Mouse (Mus musculus): ENCODE data around the gene Elavl1. TPM values are rescaled to one million over a fixed set of nuclear protein-coding genes. Genes with fewer than 3 reads are reported as not detected.

The Elavl1 gene
- 90.9 and 110 TPM in 2 replicates for polyA plus RNA-seq (2015; fragmentation: Nextera tagmentation; extraction: Ambion mirVana)

DNA sequence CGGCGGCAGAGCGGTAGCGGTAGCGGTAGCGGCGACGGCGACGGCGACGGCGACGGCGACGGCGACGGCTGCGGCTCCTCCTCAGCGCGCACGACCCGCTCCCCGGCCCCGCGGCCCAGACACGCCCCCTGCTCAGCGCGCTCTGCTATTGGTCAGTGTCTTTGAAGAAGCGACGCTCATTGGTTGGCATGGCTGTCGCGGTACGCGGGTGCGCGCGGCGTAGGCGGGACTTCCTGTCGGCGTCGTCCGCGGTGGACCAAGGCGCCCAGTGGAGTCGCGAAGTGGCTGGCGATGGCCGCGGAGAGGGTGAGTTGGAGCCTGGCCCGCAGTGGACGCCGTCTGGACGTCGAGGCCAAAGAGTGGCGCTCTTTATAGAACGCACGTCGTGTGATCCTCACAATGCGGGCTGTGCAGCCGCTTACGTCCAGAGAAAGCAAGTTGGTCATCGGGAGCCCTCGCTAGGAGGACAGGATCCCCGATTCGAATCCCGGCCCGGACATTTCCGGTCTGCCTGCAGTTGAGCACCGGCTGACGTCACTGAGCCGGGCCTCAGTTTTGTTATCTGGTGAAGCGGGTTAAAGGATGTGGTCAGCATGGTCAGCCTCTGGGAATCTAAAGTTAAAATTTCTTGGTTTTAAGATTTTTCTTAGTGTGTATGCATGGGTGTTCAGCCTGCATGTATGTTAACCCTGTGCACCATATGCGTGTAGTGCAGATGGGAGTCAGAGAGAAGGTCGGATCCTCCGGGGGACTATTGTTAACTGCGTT lies at the start of gene Elavl1, which contains the start of gene Ccl25:
Gene Elavl1 (minus strand): TSS at position 431 of the 768 bp plus-strand sequence.
Gene Ccl25 (plus strand): TSS at position 228 of the 768 bp plus-strand sequence.
- H3K9ac ChIP-seq (replicated peaks; ENCODE audit: low read depth) = peak within 1 kb of the TSS; percentile 98
- peaks cover 14% of the 10 kb centered on the region; the same call in 1 of the 2 replicates for H3K4me1 ChIP-seq (ENCODE audit: insufficient read depth, low read depth, low read length)
- ATAC-seq = peak; percentile 99
- H3K27ac ChIP-seq (ENCODE audit: low read length) = peak within 1 kb of the TSS; percentile 93
- TF ChIP-seq EP300 (IDR thresholded peaks at IDR 0.05) (no peak), CTCF (IDR thresholded peaks at IDR 0.05) (no peak)
- H3K36me3 ChIP-seq (ENCODE audit: insufficient read depth, low read length) = 0 out of 2 replicates have a peak, but pooled peaks cover 4% of the 10 kb centered on the region
- under 1% methylated on average over 60 of the region's 78 CpGs for WGBS
- H3K9me3 ChIP-seq (ENCODE audit: low read length) = no peaks in the 10 kb centered on the region
- H3K4me3 ChIP-seq (ENCODE audit: low read depth, low read length) = peak within 1 kb of the TSS; percentile 99
- H3K4me2 ChIP-seq (replicated peaks; ENCODE audit: low read depth, low read length) = peak within 1 kb of the TSS; percentile 86
- no peaks in the 10 kb centered on the region for H3K27me3 ChIP-seq (replicated peaks; ENCODE audit: insufficient read depth, low read length)
- DNase-seq (ENCODE audit: low spot score) = peak; percentile 97

GRCm38 (mm10) chr8:4372657-4373056 lies 47.4 kb upstream of the Elavl1 start:
- no peak overlapping the region for H3K4me2 ChIP-seq (replicated peaks; ENCODE audit: low read depth, low read length)
- DNase-seq (ENCODE audit: low spot score) (peak; percentile 13), ATAC-seq (no peak)
- no peaks in the 10 kb centered on the region for H3K9me3 ChIP-seq (ENCODE audit: low read length)
- no peaks in the 10 kb centered on the region for H3K36me3 ChIP-seq (ENCODE audit: insufficient read depth, low read length)
- no peak for TF ChIP-seq EP300 (IDR thresholded peaks at IDR 0.05)
- TF ChIP-seq CTCF (IDR thresholded peaks at IDR 0.05) = peak; percentile 55
- H3K27ac ChIP-seq (ENCODE audit: low read length) = no peak overlapping the region
- no peaks in the 10 kb centered on the region for H3K27me3 ChIP-seq (replicated peaks; ENCODE audit: insufficient read depth, low read length)
- H3K4me1 ChIP-seq (ENCODE audit: insufficient read depth, low read depth, low read length) = no peaks in the 10 kb centered on the region
- H3K9ac ChIP-seq (replicated peaks; ENCODE audit: low read depth) = no peak overlapping the region
- WGBS = 70% methylated on average over 2 of the region's 2 CpGs
- H3K4me3 ChIP-seq (ENCODE audit: low read depth, low read length) = no peak overlapping the region

GRCm38 (mm10) chr8:4370078-4370477 lies 44.9 kb upstream of the Elavl1 start:
- 32% methylated on average over 2 of the region's 2 CpGs for WGBS
- H3K27me3 ChIP-seq (replicated peaks; ENCODE audit: insufficient read depth, low read length) = no peaks in the 10 kb centered on the region
- DNase-seq (ENCODE audit: low spot score) = peak; percentile 34
- no peak for ATAC-seq
- no peaks in the 10 kb centered on the region for H3K9me3 ChIP-seq (ENCODE audit: low read length)
- H3K36me3 ChIP-seq (ENCODE audit: insufficient read depth, low read length) = no peaks in the 10 kb centered on the region
- no peak overlapping the region for H3K4me2 ChIP-seq (replicated peaks; ENCODE audit: low read depth, low read length)
- H3K4me3 ChIP-seq (ENCODE audit: low read depth, low read length) = no peak overlapping the region
- no peaks in the 10 kb centered on the region for H3K4me1 ChIP-seq (ENCODE audit: insufficient read depth, low read depth, low read length)
- TF ChIP-seq CTCF (IDR thresholded peaks at IDR 0.05) (peak; percentile 61), EP300 (IDR thresholded peaks at IDR 0.05) (no peak)
- H3K9ac ChIP-seq (replicated peaks; ENCODE audit: low read depth) = no peak overlapping the region
- H3K27ac ChIP-seq (ENCODE audit: low read length) = no peak overlapping the region

- no peak overlapping the region for H3K4me2 ChIP-seq (replicated peaks; ENCODE audit: low read depth, low read length)
- H3K36me3 ChIP-seq (ENCODE audit: insufficient read depth, low read length) = no peaks in the 10 kb centered on the region
- no peak for TF ChIP-seq CTCF (IDR thresholded peaks at IDR 0.05)
- no peak for TF ChIP-seq EP300 (IDR thresholded peaks at IDR 0.05)
- ATAC-seq (no peak), DNase-seq (ENCODE audit: low spot score) (no peak)
- no peaks in the 10 kb centered on the region for H3K27me3 ChIP-seq (replicated peaks; ENCODE audit: insufficient read depth, low read length)
- no peak overlapping the region for H3K9ac ChIP-seq (replicated peaks; ENCODE audit: low read depth)
- H3K4me3 ChIP-seq (ENCODE audit: low read depth, low read length) = no peak overlapping the region
- no peaks in the 10 kb centered on the region for H3K9me3 ChIP-seq (ENCODE audit: low read length)
- H3K4me1 ChIP-seq (ENCODE audit: insufficient read depth, low read depth, low read length) = no peaks in the 10 kb centered on the region
- no peak overlapping the region for H3K27ac ChIP-seq (ENCODE audit: low read length)
- WGBS = 83% methylated on average over 4 of the region's 4 CpGs
Observed at GRCm38 (mm10) chr8:4368470-4368869, 43.3 kb upstream of the Elavl1 start.

- WGBS = 75% methylated on average over 11 of the region's 11 CpGs
- H3K36me3 ChIP-seq (ENCODE audit: insufficient read depth, low read length) = no peaks in the 10 kb centered on the region
- H3K4me2 ChIP-seq (replicated peaks; ENCODE audit: low read depth, low read length) = no peak overlapping the region
- no peaks in the 10 kb centered on the region for H3K27me3 ChIP-seq (replicated peaks; ENCODE audit: insufficient read depth, low read length)
- ATAC-seq = no peak
- H3K27ac ChIP-seq (ENCODE audit: low read length) = no peak overlapping the region
- H3K4me3 ChIP-seq (ENCODE audit: low read depth, low read length) = no peak overlapping the region
- no peak overlapping the region for H3K9ac ChIP-seq (replicated peaks; ENCODE audit: low read depth)
- no peak for DNase-seq (ENCODE audit: low spot score)
- TF ChIP-seq CTCF (IDR thresholded peaks at IDR 0.05) (no peak), EP300 (IDR thresholded peaks at IDR 0.05) (no peak)
- H3K9me3 ChIP-seq (ENCODE audit: low read length) = no peaks in the 10 kb centered on the region
- no peaks in the 10 kb centered on the region for H3K4me1 ChIP-seq (ENCODE audit: insufficient read depth, low read depth, low read length)
Observed at GRCm38 (mm10) chr8:4367808-4368207, 42.6 kb upstream of the Elavl1 start.

DNA sequence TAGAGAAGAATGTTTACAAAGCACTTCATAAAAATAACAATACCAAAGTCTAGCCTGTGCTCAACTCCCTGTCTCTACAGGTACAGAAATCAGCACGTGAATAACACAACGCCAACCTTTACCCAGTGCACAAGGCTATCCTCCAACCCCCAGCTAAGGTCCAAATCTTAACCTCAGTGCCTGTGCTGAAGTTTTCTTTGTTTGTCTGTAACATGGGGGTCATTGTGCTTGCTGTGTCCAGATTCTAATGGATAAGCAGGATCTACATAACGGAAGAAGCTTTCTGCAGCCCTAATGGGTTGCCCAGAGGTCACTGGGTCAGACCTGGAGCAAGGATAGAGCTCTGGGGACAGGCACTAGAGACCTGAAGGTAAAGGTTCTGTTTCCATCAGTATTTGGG lies 41.0 kb upstream of the Elavl1 start:
- Histone ChIP-seq H3K27me3 (replicated peaks; ENCODE audit: insufficient read depth, low read length) (no peaks in the 10 kb centered on the region), H3K36me3 (ENCODE audit: insufficient read depth, low read length) (no peaks in the 10 kb centered on the region), H3K9me3 (ENCODE audit: low read length) (no peaks in the 10 kb centered on the region), H3K27ac (ENCODE audit: low read length) (no peak overlapping the region), H3K4me2 (replicated peaks; ENCODE audit: low read depth, low read length) (no peak overlapping the region), H3K4me3 (ENCODE audit: low read depth, low read length) (no peak overlapping the region), H3K9ac (replicated peaks; ENCODE audit: low read depth) (no peak overlapping the region), H3K4me1 (ENCODE audit: insufficient read depth, low read depth, low read length) (no peaks in the 10 kb centered on the region)
- TF ChIP-seq EP300 (IDR thresholded peaks at IDR 0.05) (no peak), CTCF (IDR thresholded peaks at IDR 0.05) (no peak)
- DNase-seq (ENCODE audit: low spot score) (no peak), ATAC-seq (no peak)
- 81% methylated on average over 3 of the region's 3 CpGs for whole genome bisulfite sequencing

All from lung, postnatal 0 days (tissue).